ENCODE assay signal across 18 mouse cellular contexts in genomic region chr4:44871591-44871990, GRCm38 (mm10).
"Had no signal": no experiment of that assay in that cellular context is flagged by ENCODE, and none has a peak within 500 bp of the region (broad histone marks: within the 10 kb centered on the region; RNA-seq: fewer than 3 reads in every experiment).

No protein-coding gene starts in this region.

- ATAC-seq: midbrain, embryonic 16.5 days had no signal

- H3K27me3 ChIP-seq: limb, embryonic 12.5 days; megakaryocyte, embryonic 14.5 days; neural tube, embryonic 13.5 days; stomach, embryonic 15.5 days had no signal

- DNase-seq: kidney, adult 11 months; kidney, adult 9 months; kidney, postnatal 4 days; liver; lung, adult 18-20 months; lung, postnatal 36 days; right cerebral cortex, adult 18-20 months; right cerebral cortex, postnatal 25 days; thymus, postnatal 36 days had no signal

- H3K4me1 ChIP-seq: limb, embryonic 12.5 days; neural tube, embryonic 13.5 days; stomach, embryonic 15.5 days had no signal

- H3K27ac ChIP-seq: kidney, postnatal 0 days; layer of hippocampus, adult 2 months; limb, embryonic 12.5 days; liver, embryonic 14.5 days; neural tube, embryonic 13.5 days; stomach, embryonic 15.5 days had no signal

- H3K9ac ChIP-seq: limb, embryonic 12.5 days; liver, embryonic 14.5 days; neural tube, embryonic 13.5 days; stomach, embryonic 15.5 days had no signal

- H3K4me3 ChIP-seq: layer of hippocampus, adult 2 months; limb, embryonic 12.5 days; megakaryocyte, embryonic 14.5 days; neural tube, embryonic 13.5 days; stomach, embryonic 15.5 days had no signal

- H3K36me3 ChIP-seq: limb, embryonic 12.5 days; neural tube, embryonic 13.5 days; stomach, embryonic 15.5 days had no signal

- H3K9me3 ChIP-seq: limb, embryonic 12.5 days; megakaryocyte, embryonic 14.5 days; neural tube, embryonic 13.5 days; stomach, embryonic 15.5 days had no signal

- H3K4me2 ChIP-seq: limb, embryonic 12.5 days; midbrain, embryonic 11.5 days; neural tube, embryonic 13.5 days; stomach, embryonic 15.5 days had no signal
